Mouse (Mus musculus): Measurements from ENCODE around the gene Lta.

Lta gene

DNA sequence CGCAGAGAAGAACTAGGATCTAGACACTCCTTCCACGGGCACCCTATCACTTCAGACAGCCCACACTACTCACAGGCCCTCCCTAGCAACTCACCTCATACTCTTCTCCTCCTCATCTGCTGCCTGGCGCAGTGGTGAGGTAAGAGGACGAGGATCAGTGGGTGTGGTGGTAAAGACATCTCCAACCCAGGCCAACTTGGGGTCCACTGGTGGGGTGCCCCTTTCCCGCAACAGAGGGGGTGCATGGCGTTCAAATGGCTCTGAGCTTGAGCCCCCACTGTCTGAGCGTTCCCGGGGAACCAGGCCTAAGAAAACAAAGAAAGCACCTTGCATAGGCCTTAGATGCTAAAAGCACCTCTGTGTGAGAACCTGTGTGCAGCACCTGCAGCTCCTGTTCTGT, 47.9 kb downstream of the Lta start:
- no peak for DNase-seq (ENCODE audit: low spot score)

DNA sequence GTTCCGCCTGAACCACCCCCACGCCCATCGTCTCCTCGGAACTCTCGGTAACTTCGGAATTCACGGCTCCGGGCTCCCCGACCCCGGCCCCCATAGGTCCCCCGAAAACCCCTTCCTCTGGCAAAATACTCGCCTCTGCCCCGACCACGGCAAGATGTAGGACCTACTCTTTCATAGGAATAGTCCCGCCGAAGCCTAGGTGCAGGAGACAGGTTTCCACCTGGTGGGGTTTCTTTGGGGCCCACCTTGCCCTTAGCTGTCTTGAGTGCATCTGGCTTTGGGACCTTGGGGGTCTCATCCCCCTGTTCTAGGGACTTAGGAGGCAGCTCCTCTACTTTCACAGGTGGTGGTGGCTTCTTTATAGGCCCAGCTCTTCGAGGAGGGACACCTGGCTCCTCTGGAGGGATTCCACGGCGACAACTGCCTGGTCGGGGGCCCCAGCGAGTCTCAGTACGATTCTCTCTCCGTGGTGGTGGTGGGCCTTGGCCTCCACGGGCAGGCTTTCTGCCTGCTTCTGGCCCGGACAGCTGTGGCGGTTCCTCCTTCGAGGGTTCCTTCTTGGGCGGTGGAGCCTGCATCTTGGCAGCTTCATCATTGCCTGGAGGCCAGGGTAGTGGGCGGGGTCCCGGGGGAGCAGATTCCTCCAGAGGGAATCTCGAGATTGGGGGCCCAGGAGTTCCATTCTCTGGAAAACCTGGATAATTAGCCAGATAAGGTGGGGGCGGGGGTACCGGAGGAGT, 48.5 kb downstream of the Lta start:
- DNase-seq (ENCODE audit: low spot score) = no peak

DNA sequence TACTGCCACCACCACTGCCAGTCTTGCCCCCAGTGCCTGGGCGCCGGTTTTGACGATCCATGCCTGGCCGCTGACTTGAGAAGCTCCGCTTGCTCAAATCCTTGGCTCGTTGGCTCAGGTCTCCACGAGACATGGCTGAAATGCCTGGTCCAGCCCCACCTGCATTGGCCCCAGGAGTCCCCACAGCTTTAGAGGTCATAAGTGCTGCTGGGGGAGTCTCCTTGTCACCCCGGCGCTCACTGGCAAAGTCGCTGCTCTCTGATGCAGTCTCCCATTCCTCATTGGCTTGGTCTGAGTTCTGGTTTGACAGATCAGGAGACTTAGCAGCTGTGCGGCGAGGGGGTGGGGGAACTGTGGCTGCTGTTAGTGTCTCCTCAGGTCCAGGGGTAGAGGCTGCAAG, 49.7 kb downstream of the Lta start:
- no peak for DNase-seq (ENCODE audit: low spot score)

DNA sequence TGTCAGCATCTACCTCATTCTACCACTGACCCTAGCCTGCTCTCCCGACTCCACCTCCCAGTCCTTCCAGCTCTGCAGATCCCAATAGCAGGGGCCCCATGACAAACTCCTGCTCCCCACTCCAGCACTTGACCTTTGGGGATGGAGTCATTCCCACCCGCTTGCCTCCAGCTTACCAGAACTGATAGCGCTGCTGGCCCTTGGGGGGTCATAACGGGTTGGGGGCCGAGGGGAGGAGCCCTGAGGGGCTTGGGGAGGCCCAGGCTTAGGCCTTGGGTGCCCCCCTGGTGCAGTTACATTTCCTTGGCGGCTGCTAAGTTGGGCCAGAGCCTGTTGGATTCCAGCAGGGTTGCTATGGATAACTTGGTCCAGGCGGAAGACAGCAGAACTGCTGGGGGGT, 50.5 kb downstream of the Lta start:
- no peak for DNase-seq (ENCODE audit: low spot score)

DNA sequence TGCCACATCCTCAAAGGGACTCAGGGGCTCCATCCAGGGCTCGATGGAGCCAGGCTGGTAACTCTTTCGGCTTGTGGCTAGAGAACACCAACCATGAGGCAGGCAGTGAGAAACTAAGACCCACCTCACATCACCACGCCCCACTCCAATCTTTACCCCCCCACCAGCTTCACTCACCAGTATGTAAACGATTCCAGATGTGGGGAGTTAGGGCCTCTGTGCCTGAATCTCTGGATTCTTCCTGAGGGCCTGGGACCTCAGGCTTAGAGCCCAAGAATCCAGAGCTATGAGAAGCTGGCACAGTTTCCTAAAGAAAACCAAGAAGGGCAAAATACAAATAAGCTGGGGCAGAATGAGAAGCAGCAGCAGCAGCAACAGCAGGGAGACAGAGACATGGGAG, 51.2 kb downstream of the Lta start:
- DNase-seq (ENCODE audit: low spot score) = no peak
